Mouse (Mus musculus) forebrain, postnatal 0 days (tissue): Measurements from ENCODE around the gene Hist1h2ad. TPM values are rescaled to one million over a fixed set of nuclear protein-coding genes. Genes with fewer than 3 reads are reported as not detected.
"Not testable (repeated sequence)": the region's sequence is repeated elsewhere in the genome, so short reads cannot be mapped to it uniquely, and the experiment has no call there.

Source experiments
- ATAC-seq: fragments of 200-750 bp; cut with Nextera tagmentation; 2 replicates; pipeline ENCODE4 v1.8.0; 2017; ENCODE audit warnings: mild to moderate bottlenecking, moderate library complexity
- DNase-seq: peaks from one replicate; pipeline ENCODE4 v3.0.0-alpha.2; 2015
- H3K27ac ChIP-seq: fragments of 300-500 bp; sonication (generic); 2 replicates; pipeline ENCODE4 v1.5.1; 2014; ENCODE audit warnings: low read depth, mild to moderate bottlenecking, antibody characterized with exemption, low read length, moderate library complexity, mixed read lengths
- H3K27me3 ChIP-seq: fragments of 300-500 bp; sonication (generic); 2 replicates; pipeline ENCODE4 v1.6.1; 2014; ENCODE audit warnings: mild to moderate bottlenecking, low read length, mixed read lengths; ENCODE audit not compliant: insufficient read depth
- H3K36me3 ChIP-seq: fragments of 300-500 bp; sonication (generic); 2 replicates; pipeline ENCODE4 v1.6.1; 2014; ENCODE audit warnings: mild to moderate bottlenecking, moderate library complexity; ENCODE audit not compliant: insufficient read depth
- H3K4me1 ChIP-seq: fragments of 300-500 bp; sonication (generic); 2 replicates; pipeline ENCODE4 v1.6.1; 2014; ENCODE audit warnings: antibody characterized with exemption; ENCODE audit not compliant: insufficient read depth
- H3K4me2 ChIP-seq: fragments of 300-500 bp; sonication (generic); 2 replicates; pipeline ENCODE4 v1.6.1; 2014; ENCODE audit warnings: low read depth, mild to moderate bottlenecking, moderate library complexity
- H3K4me3 ChIP-seq: fragments of 300-500 bp; sonication (generic); 2 replicates; pipeline ENCODE4 v1.5.1; 2014; ENCODE audit warnings: low read depth, low read length, mixed read lengths
- H3K9ac ChIP-seq: fragments of 300-500 bp; sonication (generic); 2 replicates; pipeline ENCODE4 v1.6.1; 2014; ENCODE audit warnings: mild to moderate bottlenecking
- H3K9me3 ChIP-seq: fragments of 300-500 bp; sonication (generic); 2 replicates; pipeline ENCODE4 v1.6.1; 2016; ENCODE audit warnings: low read length
- CTCF ChIP-seq: sonication (generic); IDR thresholded peaks from 2 replicates; pipeline ENCODE4 v1.5.1; 2016; ENCODE audit warnings: antibody characterized with exemption, control low read depth, low read depth
- WGBS: fragments of 180-500 bp; shearing (Covaris S2); extraction: QIAGEN DNeasy Blood & Tissue Kit; methylation state at CpG from one replicate; pipeline ENCODE4 v1.1.7; 2014; 5-methylcytosine and 5-hydroxymethylcytosine counted together
- polyA plus RNA-seq: library from polyadenylated mRNA; unstranded; fragments of >200 nt; fragmentation: Nextera tagmentation; extraction: Ambion mirVana; gene quantifications from 2 replicates; pipeline ENCODE4 v1.2.1, GENCODE M21; 2015
- total RNA-seq: library from RNA; depleted of rRNA; stranded (reverse); fragments of >200 nt; gene quantifications from 2 replicates; pipeline ENCODE4 v1.2.3, GENCODE M21; 2014

Gene Hist1h2ad
- total and polyA plus RNA-seq, 2 experiments from 2014 or later, result 204 TPM; not detected in 1

DNA sequence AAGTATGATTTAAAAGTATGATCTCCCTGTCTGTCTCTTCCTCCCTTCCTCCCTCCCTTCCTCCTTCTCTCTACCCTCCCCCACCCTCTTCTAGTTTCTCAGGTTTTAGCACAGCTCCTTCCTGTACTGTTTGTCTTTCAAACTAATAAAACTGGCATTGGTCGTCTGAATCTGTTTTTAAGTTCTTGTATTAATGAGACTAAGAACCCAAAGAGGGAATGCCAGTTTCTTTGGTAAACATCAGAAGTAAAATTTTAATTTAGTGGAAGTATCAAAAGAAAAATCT, 12.7 kb downstream of the Hist1h2ad start:
- no peak for ATAC-seq
- Histone ChIP-seq H3K9ac (peak overlapping the region; percentile 37; the same call in 1 of the 2 replicates), H3K4me3 (0 out of 2 replicates have a peak overlapping the region, but pooled peaks have one; percentile 47), H3K4me1 (peaks cover 10% of the 10 kb centered on the region; the same call in 1 of the 2 replicates), H3K27ac (peak overlapping the region; percentile 81; the same call in 1 of the 2 replicates), H3K36me3 (no peaks in the 10 kb centered on the region), H3K27me3 (no peaks in the 10 kb centered on the region), H3K4me2 (peak overlapping the region; percentile 72), H3K9me3 (no peaks in the 10 kb centered on the region)
- WGBS, result 6% methylated on average over 1 of the region's 1 CpGs
- TF ChIP-seq CTCF, result no peak
- no peak for DNase-seq

DNA sequence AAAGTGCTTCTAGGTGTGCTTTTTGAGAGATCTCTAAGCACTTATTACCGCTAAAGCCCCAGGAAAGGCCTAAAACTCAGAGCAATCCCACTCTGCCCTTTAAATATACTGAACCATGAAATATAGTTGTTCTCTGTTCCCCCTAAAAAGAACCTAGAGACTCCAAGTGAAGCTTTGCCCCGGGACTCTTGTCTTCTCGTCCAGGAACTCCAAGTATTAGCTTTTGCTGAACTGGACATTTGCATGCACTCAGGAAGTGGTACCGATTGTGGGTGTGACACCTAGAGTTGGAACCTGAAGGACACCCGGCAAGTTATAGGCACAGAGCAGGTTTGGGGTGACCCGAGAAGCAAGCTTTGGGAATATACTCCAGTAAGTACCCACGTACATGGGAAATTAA, 17.0 kb downstream of the Hist1h2ad start:
- H3K4me3 ChIP-seq, result no peak overlapping the region
- no peak overlapping the region for H3K27ac ChIP-seq
- WGBS, result 95% methylated on average over 7 of the region's 7 CpGs
- no peak for DNase-seq
- H3K9me3 ChIP-seq, result no peaks in the 10 kb centered on the region
- TF ChIP-seq CTCF, result no peak
- ATAC-seq, result no peak
- no peaks in the 10 kb centered on the region for H3K4me1 ChIP-seq
- H3K4me2 ChIP-seq, result no peak overlapping the region
- no peaks in the 10 kb centered on the region for H3K27me3 ChIP-seq
- H3K9ac ChIP-seq, result no peak overlapping the region
- H3K36me3 ChIP-seq, result no peaks in the 10 kb centered on the region

- not testable (repeated sequence) for H3K27me3 ChIP-seq, H3K4me3 ChIP-seq, H3K27ac ChIP-seq, H3K9ac ChIP-seq, H3K4me1 ChIP-seq, ATAC-seq, H3K4me2 ChIP-seq, H3K36me3 ChIP-seq, H3K9me3 ChIP-seq, DNase-seq
- 92% methylated on average over 7 of the region's 7 CpGs for whole genome bisulfite sequencing
These were observed 17.7 kb downstream of the Hist1h2ad start for GRCm38 (mm10) chr13:23591886-23592285.

DNA sequence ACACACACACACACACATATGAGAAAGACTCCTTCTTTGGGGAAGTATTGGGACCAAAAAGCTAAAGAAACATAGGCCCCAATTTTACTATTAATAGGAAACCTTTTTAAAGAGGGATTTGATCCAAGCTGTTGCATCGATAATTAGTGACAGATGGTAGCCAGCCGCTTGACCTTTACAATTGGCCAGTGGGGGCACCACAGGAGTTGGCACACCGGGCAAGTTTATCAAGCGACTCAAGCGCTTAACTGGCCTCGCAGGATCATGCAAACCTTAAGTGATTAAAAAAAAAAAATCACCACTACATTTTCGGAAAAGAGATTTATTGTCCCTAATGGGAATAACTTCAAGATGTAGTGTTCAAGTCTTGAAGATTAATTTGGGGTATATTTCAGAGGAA, 18.4 kb downstream of the Hist1h2ad start:
- Histone ChIP-seq H3K4me2 (no peak overlapping the region), H3K4me3 (no peak overlapping the region), H3K27me3 (no peaks in the 10 kb centered on the region), H3K36me3 (no peaks in the 10 kb centered on the region), H3K27ac (no peak overlapping the region), H3K9ac (no peak overlapping the region), H3K4me1 (no peaks in the 10 kb centered on the region), H3K9me3 (no peaks in the 10 kb centered on the region)
- DNase-seq, result no peak
- no peak for TF ChIP-seq CTCF
- 88% methylated on average over 7 of the region's 7 CpGs for WGBS
- no peak for ATAC-seq

DNA sequence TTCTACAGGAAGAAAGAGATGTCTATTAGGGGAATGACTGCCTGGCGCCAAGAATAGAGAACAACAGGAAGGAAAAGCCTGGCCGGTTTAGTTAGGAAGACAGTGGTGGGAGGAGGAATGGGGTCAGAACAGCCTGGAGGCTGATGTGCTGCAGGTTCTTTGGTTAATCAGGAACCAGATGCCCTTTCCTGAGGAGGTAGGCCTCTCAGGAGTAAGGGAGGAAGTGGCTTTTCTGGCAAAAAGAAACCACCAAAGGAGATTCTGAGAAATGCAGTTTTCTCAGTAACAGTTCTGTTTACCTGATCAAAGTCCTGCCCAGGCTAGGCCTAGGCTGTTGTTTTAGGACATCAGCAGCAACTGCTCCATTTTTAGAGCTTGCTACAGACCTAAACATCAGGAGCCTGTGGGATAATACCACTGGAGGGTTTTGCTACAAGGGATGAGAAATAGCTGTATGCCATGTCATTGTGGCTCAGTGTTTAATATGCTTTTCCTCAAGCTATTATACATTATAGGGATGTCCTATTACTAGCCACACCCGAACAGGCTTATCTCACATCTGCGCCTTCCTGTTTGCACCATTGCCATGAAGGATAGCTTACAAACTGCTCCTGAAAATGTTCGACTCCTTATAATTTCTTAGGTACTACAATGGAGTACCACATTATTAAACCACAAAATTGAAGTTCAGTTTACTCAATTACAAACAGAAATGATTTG, 19.0 kb downstream of the Hist1h2ad start:
- 84% methylated on average over 5 of the region's 5 CpGs for WGBS
- ATAC-seq, result no peak
- DNase-seq, result no peak
- TF ChIP-seq CTCF, result no peak
- Histone ChIP-seq H3K27ac (no peak overlapping the region), H3K27me3 (no peaks in the 10 kb centered on the region), H3K36me3 (no peaks in the 10 kb centered on the region), H3K9ac (no peak overlapping the region), H3K9me3 (no peaks in the 10 kb centered on the region), H3K4me2 (no peak overlapping the region), H3K4me1 (no peaks in the 10 kb centered on the region), H3K4me3 (no peak overlapping the region)

GRCm38 (mm10) chr13:23595185-23595584, 21.0 kb downstream of the Hist1h2ad start:
- Histone ChIP-seq H3K4me2 (no peak overlapping the region), H3K27me3 (no peaks in the 10 kb centered on the region), H3K4me3 (no peak overlapping the region), H3K27ac (no peak overlapping the region), H3K36me3 (no peaks in the 10 kb centered on the region), H3K9me3 (no peaks in the 10 kb centered on the region), H3K9ac (no peak overlapping the region), H3K4me1 (no peaks in the 10 kb centered on the region)
- no peak for TF ChIP-seq CTCF
- DNase-seq (no peak), ATAC-seq (no peak)
- WGBS, result 91% methylated on average over 2 of the region's 2 CpGs

GRCm38 (mm10) chr13:23595622-23596372, 21.6 kb downstream of the Hist1h2ad start:
- Histone ChIP-seq H3K4me1 (no peaks in the 10 kb centered on the region), H3K4me3 (no peak overlapping the region), H3K9me3 (no peaks in the 10 kb centered on the region), H3K27ac (no peak overlapping the region), H3K9ac (no peak overlapping the region), H3K27me3 (no peaks in the 10 kb centered on the region), H3K4me2 (no peak overlapping the region), H3K36me3 (no peaks in the 10 kb centered on the region)
- no peak for TF ChIP-seq CTCF
- no peak for ATAC-seq
- 86% methylated on average over 7 of the region's 7 CpGs for WGBS
- no peak for DNase-seq
